Mouse (Mus musculus) thymus, postnatal 0 days (tissue): ENCODE results near the gene Baiap2l1. TPM values are rescaled to one million over a fixed set of nuclear protein-coding genes. Genes with fewer than 3 reads are reported as not detected.
A peak's percentile ranks its signal among the peaks of the same experiment; 100 is the strongest.

Source experiments
- DNase-seq: peaks from one replicate; pipeline ENCODE4 v3.0.0-alpha.2; 2015; ENCODE audit warnings: low spot score
- polyA plus RNA-seq: library from polyadenylated mRNA; unstranded; fragments of >200 nt; fragmentation: Nextera tagmentation; extraction: Ambion mirVana; gene quantifications from 2 replicates; pipeline ENCODE4 v1.2.1, GENCODE M21; 2015

The Baiap2l1 gene
- polyA plus RNA-seq, 1 experiment from 2014 or later: 2.3 TPM

GRCm38 (mm10) chr5:144258131-144258611, 99.7 kb downstream of the Baiap2l1 start:
- no peak for DNase-seq

GRCm38 (mm10) chr5:144257451-144258110, 100.3 kb downstream of the Baiap2l1 start:
- no peak for DNase-seq

- no peak for DNase-seq
These were observed 101.0 kb downstream of the Baiap2l1 start for GRCm38 (mm10) chr5:144256888-144257287.

GRCm38 (mm10) chr5:144256541-144256870, 101.4 kb downstream of the Baiap2l1 start:
- no peak for DNase-seq

- peak; percentile 35 for DNase-seq
These were observed 102.0 kb downstream of the Baiap2l1 start for GRCm38 (mm10) chr5:144255632-144256540.

- peak; percentile 87 for DNase-seq
These were observed 102.9 kb downstream of the Baiap2l1 start for GRCm38 (mm10) chr5:144254811-144255631.

GRCm38 (mm10) chr5:144254122-144254810, 103.6 kb downstream of the Baiap2l1 start:
- peak; percentile 18 for DNase-seq

- DNase-seq: peak; percentile 29
These were observed 104.7 kb downstream of the Baiap2l1 start for GRCm38 (mm10) chr5:144253212-144253611.

- DNase-seq: no peak
These were observed 105.9 kb downstream of the Baiap2l1 start for GRCm38 (mm10) chr5:144251876-144252577.

GRCm38 (mm10) chr5:144249871-144250270, 108.0 kb downstream of the Baiap2l1 start:
- no peak for DNase-seq

- DNase-seq: no peak
These were observed 109.9 kb downstream of the Baiap2l1 start for GRCm38 (mm10) chr5:144247906-144248585.

GRCm38 (mm10) chr5:144247307-144247706, 110.6 kb downstream of the Baiap2l1 start:
- no peak for DNase-seq

GRCm38 (mm10) chr5:144246669-144247068, 111.2 kb downstream of the Baiap2l1 start:
- no peak for DNase-seq

GRCm38 (mm10) chr5:144245592-144245991, 112.3 kb downstream of the Baiap2l1 start:
- no peak for DNase-seq

- DNase-seq: no peak
These were observed 113.9 kb downstream of the Baiap2l1 start, which contains the start of gene Bri3 for GRCm38 (mm10) chr5:144243901-144244487. Gene Bri3, plus strand, starts transcription at chr5:144244437.

- no peak for DNase-seq
These were observed 118.9 kb downstream of the Baiap2l1 start for GRCm38 (mm10) chr5:144238969-144239368.

- DNase-seq: no peak
These were observed 123.2 kb downstream of the Baiap2l1 start for GRCm38 (mm10) chr5:144234714-144235113.

- no peak for DNase-seq
These were observed 123.7 kb downstream of the Baiap2l1 start for GRCm38 (mm10) chr5:144234222-144234621.

GRCm38 (mm10) chr5:144232531-144232930, 125.4 kb downstream of the Baiap2l1 start:
- DNase-seq: no peak
